Mouse (Mus musculus): ENCODE results near the gene Mark4. TPM values are rescaled to one million over a fixed set of nuclear protein-coding genes. Genes with fewer than 3 reads are reported as not detected.
A peak's percentile ranks its signal among the peaks of the same experiment; 100 is the strongest.

Gene Mark4
- polyA plus RNA-seq, 1 experiment, result 14.6 TPM

DNA sequence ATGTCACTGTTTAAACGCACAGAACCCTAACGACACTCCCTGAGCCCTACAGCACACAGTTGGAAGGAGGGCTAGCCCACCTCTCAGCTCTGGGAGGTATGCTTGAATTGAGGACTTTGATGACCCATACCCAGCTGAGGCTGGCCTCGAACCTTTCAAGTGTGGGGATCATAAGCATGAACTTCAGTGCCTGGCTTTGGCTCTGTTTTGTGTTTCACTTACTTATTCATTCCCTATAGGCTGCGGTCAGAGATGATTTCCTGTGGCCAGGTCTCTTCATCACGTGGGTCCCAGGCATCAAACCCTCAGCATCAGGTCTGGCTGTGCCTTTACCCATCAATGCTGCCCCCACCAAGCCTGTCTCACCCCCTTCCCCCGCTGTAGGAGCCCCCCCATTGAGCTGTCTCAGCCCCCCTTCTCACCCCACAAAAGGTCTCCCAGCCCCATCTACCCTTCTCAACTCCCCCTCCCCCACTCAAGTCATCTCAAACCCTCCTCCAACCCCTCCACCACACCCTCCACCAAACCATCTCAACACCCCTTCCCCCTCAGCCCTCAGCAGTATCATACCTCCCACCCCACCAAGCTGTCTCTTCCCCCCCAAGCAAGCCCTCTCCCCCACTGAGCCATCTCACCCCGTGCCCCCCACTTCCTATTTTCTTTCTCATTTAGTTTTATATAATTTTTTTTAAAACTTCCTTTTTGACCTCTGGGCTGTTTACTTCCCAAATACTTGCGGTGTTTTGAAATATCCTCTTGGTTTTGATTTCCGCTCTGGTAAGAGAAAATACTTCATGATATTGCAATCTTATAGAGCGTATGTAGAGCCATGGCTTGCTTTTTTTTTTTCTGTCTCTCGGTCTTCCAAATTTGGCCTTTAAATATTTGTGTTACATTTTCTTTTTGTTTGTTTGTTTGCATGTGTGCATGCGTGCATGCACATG is 42.1 kb upstream of the Mark4 start:
- Histone ChIP-seq H3K4me3 (ENCODE audit: extremely low read depth, insufficient read depth, insufficient read length) (no peak overlapping the region), H3K4me1 (ENCODE audit: control insufficient read depth, insufficient read depth, insufficient read length) (peaks cover 7% of the 10 kb centered on the region; the same call in 1 of the 2 replicates), H3K27ac (ENCODE audit: insufficient read depth, low read length) (peak overlapping the region; percentile 48), H3K27me3 (ENCODE audit: control insufficient read depth, insufficient read depth, low read length) (no peaks in the 10 kb centered on the region), H3K36me3 (ENCODE audit: control insufficient read depth, insufficient read depth, low read length) (no peaks in the 10 kb centered on the region)
- WGBS, result 24% methylated on average over 12 of the region's 12 CpGs
- DNase-seq (ENCODE audit: low read depth in 1 of 2, low spot score in 2 of 2), result no peak
- no peak for TF ChIP-seq CTCF (IDR thresholded peaks at IDR 0.05; ENCODE audit: extremely low read depth, insufficient read depth, insufficient read length, insufficient replicate concordance)
- no peak for TF ChIP-seq POLR2A (IDR thresholded peaks at IDR 0.05; ENCODE audit: low read depth, low read length)

DNA sequence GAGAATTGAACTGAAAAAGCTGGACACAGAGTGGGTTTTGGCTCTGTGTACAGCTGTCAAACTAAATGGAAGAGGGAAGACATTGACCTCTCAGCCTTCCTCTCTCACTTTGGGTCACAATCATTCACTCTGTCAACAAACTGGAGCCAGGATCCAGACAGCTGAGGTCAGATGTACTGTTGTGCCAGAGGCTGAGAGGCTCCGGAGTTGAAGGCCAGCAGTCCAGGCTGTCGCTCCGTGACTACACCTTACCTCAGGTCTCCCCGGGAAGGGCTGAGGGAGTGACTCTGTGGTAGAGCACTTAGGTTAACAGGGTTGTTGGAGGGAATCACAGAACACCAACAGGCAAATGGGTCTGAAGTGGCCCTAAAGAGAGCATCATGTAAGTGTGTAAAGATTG is 39.7 kb upstream of the Mark4 start:
- 87% methylated on average over 4 of the region's 4 CpGs for WGBS
- Histone ChIP-seq H3K4me1 (ENCODE audit: control insufficient read depth, insufficient read depth, insufficient read length) (peaks cover 7% of the 10 kb centered on the region; the same call in 1 of the 2 replicates), H3K4me3 (ENCODE audit: extremely low read depth, insufficient read depth, insufficient read length) (no peak overlapping the region), H3K27ac (ENCODE audit: insufficient read depth, low read length) (no peak overlapping the region), H3K27me3 (ENCODE audit: control insufficient read depth, insufficient read depth, low read length) (no peaks in the 10 kb centered on the region), H3K36me3 (ENCODE audit: control insufficient read depth, insufficient read depth, low read length) (no peaks in the 10 kb centered on the region)
- TF ChIP-seq POLR2A (IDR thresholded peaks at IDR 0.05; ENCODE audit: low read depth, low read length) (no peak), CTCF (IDR thresholded peaks at IDR 0.05; ENCODE audit: extremely low read depth, insufficient read depth, insufficient read length, insufficient replicate concordance) (no peak)
- no peak for DNase-seq (ENCODE audit: low read depth in 1 of 2, low spot score in 2 of 2)

DNA sequence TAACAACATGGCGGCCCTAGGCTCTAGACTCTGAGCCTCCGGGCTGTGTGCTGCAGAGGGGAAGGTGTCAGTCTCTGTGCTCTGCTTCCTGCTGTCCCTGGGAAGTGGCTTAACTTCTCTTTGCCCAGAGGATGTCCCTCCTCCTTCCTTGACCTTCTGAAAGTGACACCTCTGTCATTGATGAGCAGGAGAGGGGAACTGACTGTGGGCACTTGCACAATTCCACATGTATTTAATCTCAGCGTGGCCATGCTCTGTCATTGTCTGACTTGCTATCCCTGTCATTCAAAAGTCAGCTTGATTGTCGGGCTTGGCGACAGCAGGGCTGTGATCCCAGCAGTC is 37.6 kb upstream of the Mark4 start:
- no peaks in the 10 kb centered on the region for H3K36me3 ChIP-seq (ENCODE audit: control insufficient read depth, insufficient read depth, low read length)
- TF ChIP-seq CTCF (IDR thresholded peaks at IDR 0.05; ENCODE audit: extremely low read depth, insufficient read depth, insufficient read length, insufficient replicate concordance) (no peak), POLR2A (IDR thresholded peaks at IDR 0.05; ENCODE audit: low read depth, low read length) (no peak)
- DNase-seq (ENCODE audit: low read depth in 1 of 2, low spot score in 2 of 2), result no peak
- H3K4me3 ChIP-seq (ENCODE audit: extremely low read depth, insufficient read depth, insufficient read length), result no peak overlapping the region
- WGBS, result 75% methylated on average over 5 of the region's 5 CpGs
- no peak overlapping the region for H3K27ac ChIP-seq (ENCODE audit: insufficient read depth, low read length)
- peaks cover 14% of the 10 kb centered on the region for H3K4me1 ChIP-seq (ENCODE audit: control insufficient read depth, insufficient read depth, insufficient read length)
- H3K27me3 ChIP-seq (ENCODE audit: control insufficient read depth, insufficient read depth, low read length), result no peaks in the 10 kb centered on the region

DNA sequence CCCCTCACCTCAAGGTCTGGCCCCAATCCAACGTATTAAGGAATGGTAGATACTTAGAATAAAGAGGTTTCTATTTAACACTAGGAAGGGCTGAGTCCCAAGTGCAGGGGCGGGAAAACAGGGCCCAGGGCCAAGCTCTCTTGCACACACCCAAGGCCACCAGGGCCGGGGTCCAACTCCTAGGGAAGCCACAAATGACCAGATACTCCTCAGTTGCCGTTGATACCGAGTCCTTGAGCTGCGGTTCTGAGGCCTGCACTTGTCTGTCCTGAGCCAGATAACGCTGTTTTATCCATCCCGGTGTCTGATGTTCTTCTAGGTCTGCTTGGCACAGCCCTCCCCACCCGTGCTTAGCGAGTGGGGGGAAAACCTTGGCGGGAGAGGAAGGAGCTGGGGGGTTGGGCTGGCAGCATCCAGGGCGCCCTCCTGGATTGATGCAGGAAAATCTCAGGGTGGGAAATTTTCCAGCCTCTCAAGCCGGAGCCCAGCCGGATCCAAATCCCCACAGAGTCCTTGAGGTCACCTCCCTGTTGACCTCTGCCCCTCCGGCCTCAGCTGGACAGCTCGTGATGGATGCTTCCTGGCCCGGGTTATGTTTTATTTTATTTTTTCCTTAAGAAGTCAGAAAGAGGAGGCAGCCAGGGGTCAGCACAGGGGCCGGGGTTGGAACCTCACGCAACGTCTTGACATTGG is 37.0 kb upstream of the Mark4 start:
- peaks cover 11% of the 10 kb centered on the region for H3K4me1 ChIP-seq (ENCODE audit: control insufficient read depth, insufficient read depth, insufficient read length)
- H3K36me3 ChIP-seq (ENCODE audit: control insufficient read depth, insufficient read depth, low read length), result no peaks in the 10 kb centered on the region
- WGBS, result 82% methylated on average over 20 of the region's 20 CpGs
- H3K27ac ChIP-seq (ENCODE audit: insufficient read depth, low read length), result no peak overlapping the region; the same call in 1 of the 2 replicates
- TF ChIP-seq POLR2A (IDR thresholded peaks at IDR 0.05; ENCODE audit: low read depth, low read length) (no peak), CTCF (IDR thresholded peaks at IDR 0.05; ENCODE audit: extremely low read depth, insufficient read depth, insufficient read length, insufficient replicate concordance) (no peak)
- no peak overlapping the region for H3K4me3 ChIP-seq (ENCODE audit: extremely low read depth, insufficient read depth, insufficient read length)
- H3K27me3 ChIP-seq (ENCODE audit: control insufficient read depth, insufficient read depth, low read length), result no peaks in the 10 kb centered on the region
- no peak for DNase-seq (ENCODE audit: low read depth in 1 of 2, low spot score in 2 of 2)

DNA sequence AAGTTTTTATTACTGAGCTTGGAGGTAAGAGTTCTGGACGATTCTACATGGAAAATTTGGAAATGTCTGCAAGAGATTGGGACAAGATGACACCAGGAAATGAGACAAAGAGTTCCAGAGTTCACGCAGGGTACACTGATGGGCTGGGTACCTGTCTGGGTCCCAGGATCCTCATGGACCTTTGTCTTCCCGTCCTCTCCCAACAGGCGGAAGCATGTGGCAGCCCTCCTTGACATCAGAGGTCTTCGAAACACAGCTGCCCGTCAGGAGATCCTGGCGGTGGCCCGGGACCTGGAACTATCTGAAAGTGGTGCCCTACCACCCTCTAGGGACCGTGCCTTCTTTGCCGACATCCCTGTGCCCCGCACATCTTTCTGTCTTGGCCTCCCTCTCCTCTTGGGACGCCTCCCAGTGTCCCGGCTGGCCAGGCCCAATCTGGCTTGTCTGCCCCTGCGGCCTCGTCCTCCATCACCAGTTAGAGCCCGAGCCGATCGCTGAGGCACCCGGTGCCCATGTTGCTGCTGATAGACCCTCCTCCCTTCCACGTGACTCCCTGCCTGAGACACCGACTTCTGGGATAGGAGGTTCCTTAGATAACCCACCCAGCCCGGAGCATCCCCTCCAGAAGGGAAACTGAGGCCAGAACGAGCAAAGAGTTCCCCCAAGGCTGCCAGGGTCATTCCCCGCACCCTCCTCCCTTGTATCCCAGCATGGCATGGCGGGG is 36.3 kb upstream of the Mark4 start:
- H3K4me1 ChIP-seq (ENCODE audit: control insufficient read depth, insufficient read depth, insufficient read length), result peaks cover 6% of the 10 kb centered on the region; the same call in 1 of the 2 replicates
- H3K36me3 ChIP-seq (ENCODE audit: control insufficient read depth, insufficient read depth, low read length), result no peaks in the 10 kb centered on the region
- DNase-seq (ENCODE audit: low read depth in 1 of 2, low spot score in 2 of 2), result no peak
- no peak for TF ChIP-seq POLR2A (IDR thresholded peaks at IDR 0.05; ENCODE audit: low read depth, low read length)
- no peak for TF ChIP-seq CTCF (IDR thresholded peaks at IDR 0.05; ENCODE audit: extremely low read depth, insufficient read depth, insufficient read length, insufficient replicate concordance)
- H3K4me3 ChIP-seq (ENCODE audit: extremely low read depth, insufficient read depth, insufficient read length), result no peak overlapping the region
- WGBS, result 89% methylated on average over 25 of the region's 25 CpGs
- no peaks in the 10 kb centered on the region for H3K27me3 ChIP-seq (ENCODE audit: control insufficient read depth, insufficient read depth, low read length)
- H3K27ac ChIP-seq (ENCODE audit: insufficient read depth, low read length), result no peak overlapping the region

DNA sequence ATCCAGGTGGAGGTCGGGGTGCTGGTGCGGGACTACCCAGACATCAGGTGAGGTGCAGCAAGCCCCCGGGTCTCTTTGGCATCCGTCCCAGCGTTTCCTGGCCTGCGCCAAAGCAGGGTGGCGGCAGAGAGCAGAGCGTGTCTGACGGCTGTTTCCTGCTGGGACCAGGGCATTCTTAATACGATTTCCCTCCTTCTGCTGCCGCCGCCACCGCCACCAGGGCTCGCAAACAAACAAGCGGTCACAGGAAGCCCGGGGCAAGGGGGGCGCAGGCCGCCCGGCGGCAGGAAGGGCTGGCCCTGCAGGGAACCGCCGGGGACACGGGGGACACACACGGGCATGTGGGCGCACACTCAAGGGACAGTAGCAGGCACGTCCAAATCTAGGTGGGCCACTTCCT is 33.1 kb upstream of the Mark4 start:
- TF ChIP-seq CTCF (IDR thresholded peaks at IDR 0.05; ENCODE audit: extremely low read depth, insufficient read depth, insufficient read length, insufficient replicate concordance), result no peak
- TF ChIP-seq POLR2A (IDR thresholded peaks at IDR 0.05; ENCODE audit: low read depth, low read length), result no peak
- Histone ChIP-seq H3K4me1 (ENCODE audit: control insufficient read depth, insufficient read depth, insufficient read length) (peaks cover 6% of the 10 kb centered on the region; the same call in 1 of the 2 replicates), H3K27me3 (ENCODE audit: control insufficient read depth, insufficient read depth, low read length) (no peaks in the 10 kb centered on the region), H3K4me3 (ENCODE audit: extremely low read depth, insufficient read depth, insufficient read length) (no peak overlapping the region), H3K27ac (ENCODE audit: insufficient read depth, low read length) (no peak overlapping the region), H3K36me3 (ENCODE audit: control insufficient read depth, insufficient read depth, low read length) (no peaks in the 10 kb centered on the region)
- DNase-seq (ENCODE audit: low read depth in 1 of 2, low spot score in 2 of 2), result no peak
- WGBS, result under 1% methylated on average over 26 of the region's 26 CpGs

Measured in spleen, adult 2 months (tissue).